Mouse (Mus musculus) lung, adult 10 weeks (tissue): ENCODE measurements around the gene Hes3. TPM values are rescaled to one million over a fixed set of nuclear protein-coding genes. Genes with fewer than 3 reads are reported as not detected.

Source experiments
- polyA plus RNA-seq: library from polyadenylated mRNA; stranded (reverse); fragments of 350-450 nt; fragmentation: Illumina TruSeq; extraction: RNeasy Lipid Tissue Mini Kit (QIAGEN cat#74804); gene quantifications from one replicate; pipeline ENCODE4 v1.2.3, GENCODE M21; 2014; ENCODE audit warnings: low read depth, low replicate concordance; ENCODE audit not compliant: insufficient read depth

The Hes3 gene
- not detected for polyA plus RNA-seq

DNA sequence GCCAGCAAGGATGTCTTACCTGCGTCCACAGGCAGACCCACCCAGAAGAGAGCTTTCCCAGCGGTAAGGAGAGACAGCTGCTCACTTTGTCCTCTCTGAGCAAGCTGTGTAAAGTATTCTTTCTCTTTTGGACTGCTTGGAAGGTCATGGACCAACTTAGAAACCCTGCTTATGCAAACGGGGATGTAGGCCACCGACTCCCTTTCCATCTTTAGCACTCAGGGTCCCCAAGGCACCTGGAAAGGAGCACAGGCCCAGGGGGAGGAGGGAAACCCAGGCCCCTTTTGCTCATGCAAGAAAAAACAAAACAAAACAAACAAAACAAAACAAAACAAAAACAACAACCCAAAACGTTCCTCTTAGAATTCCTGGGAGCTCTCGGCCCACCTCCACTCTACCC lies at the start of gene Hes3:
TSS of gene Hes3 (minus strand) at position 101 of the 400 bp plus-strand sequence.

GRCm38 (mm10) chr4:152338419-152339292 lies 47.2 kb upstream of the Hes3 start, which contains the start of gene Chd5:
Gene Chd5 (plus strand): TSS chr4:152338651.

DNA sequence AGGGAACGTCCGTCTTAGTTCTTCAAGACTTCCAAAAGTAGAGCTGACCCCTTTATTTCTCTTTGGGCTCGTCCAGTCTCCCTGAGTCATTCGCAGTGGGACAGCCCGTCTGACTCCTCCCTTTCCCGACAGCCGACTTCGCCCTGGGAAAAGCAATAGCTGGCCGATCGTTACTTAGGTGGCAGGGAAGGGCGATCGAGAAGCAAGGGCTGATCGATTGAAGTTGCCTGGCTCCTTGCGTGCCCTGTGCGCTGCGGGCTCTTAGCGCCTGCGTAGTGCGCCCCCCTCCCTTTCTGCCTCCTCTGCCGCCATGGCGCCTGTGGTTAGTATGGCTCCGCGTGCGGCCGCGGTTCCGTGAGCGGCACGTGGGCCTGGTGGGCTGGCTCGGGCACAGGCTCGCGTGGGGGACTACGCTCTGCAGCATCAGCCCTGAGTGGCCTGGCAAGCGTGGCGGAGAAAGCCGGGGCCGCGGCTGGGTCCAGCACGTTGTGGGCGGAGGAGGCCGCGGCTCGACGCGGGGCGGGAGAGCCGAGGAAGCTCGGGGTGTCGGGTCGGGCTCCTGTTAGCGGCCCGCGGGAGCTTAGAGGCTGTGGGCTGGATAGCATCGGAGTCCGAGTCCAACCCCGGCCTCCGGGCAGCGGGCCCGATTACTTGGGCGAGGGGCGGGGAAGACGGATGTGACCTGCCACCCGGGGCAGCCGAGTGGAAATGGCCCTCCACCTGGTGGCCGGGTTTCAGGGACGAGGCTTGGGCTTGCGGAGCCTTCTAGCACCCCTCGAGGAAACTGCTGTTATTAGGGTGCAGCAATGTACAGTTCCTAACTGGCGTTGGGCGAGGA lies 34.3 kb upstream of the Hes3 start, which contains the start of gene Rpl22:
TSS of gene Rpl22 (plus strand) at position 169 of the 838 bp plus-strand sequence.

GRCm38 (mm10) chr4:152318517-152319234 lies 27.2 kb upstream of the Hes3 start, which contains the start of gene Rnf207:
Gene Rnf207 (minus strand): TSS chr4:152318993.

GRCm38 (mm10) chr4:152296874-152297861 lies 5.7 kb upstream of the Hes3 start, which contains the start of gene Icmt:
Gene Icmt (plus strand): TSS chr4:152297227.

GRCm38 (mm10) chr4:152273621-152274236 lies 17.7 kb downstream of the Hes3 start, which contains the start of gene Gpr153:
Gene Gpr153 (plus strand): TSS chr4:152274232.

Other genes starting within 250 kb of the Hes3 start
- 9.4 TPM for gene Plekhg5, start 219.2 kb downstream of the Hes3 start, polyA plus RNA-seq
- 3.8 TPM for gene Tnfrsf25, start 175.7 kb downstream of the Hes3 start, polyA plus RNA-seq
- 2.4 TPM for gene Espn, start 139.3 kb downstream of the Hes3 start, polyA plus RNA-seq
- 3.3 TPM for gene Hes2, start 132.8 kb downstream of the Hes3 start, polyA plus RNA-seq
- 118 TPM for gene Acot7, start 113.5 kb downstream of the Hes3 start, polyA plus RNA-seq
- 8.2 TPM for gene Gpr153, start 17.4 kb downstream of the Hes3 start, polyA plus RNA-seq
- gene Icmt, start 5.6 kb upstream of the Hes3 start, polyA plus RNA-seq = 23.1 TPM
- 0.60 TPM for gene Rnf207, start 27.3 kb upstream of the Hes3 start, polyA plus RNA-seq
- gene Rpl22, start 34.1 kb upstream of the Hes3 start, polyA plus RNA-seq = 831 TPM
- 0.34 TPM for gene Chd5, start 47.0 kb upstream of the Hes3 start, polyA plus RNA-seq
- 0.68 TPM for gene Nphp4, start 185.0 kb upstream of the Hes3 start, polyA plus RNA-seq
- 5.5 TPM for gene Kcnab2, start 186.2 kb upstream of the Hes3 start, polyA plus RNA-seq